Mouse (Mus musculus) embryonic facial prominence, embryonic 11.5 days (tissue): ENCODE measurements around the gene Wdr91. TPM values are rescaled to one million over a fixed set of nuclear protein-coding genes. Genes with fewer than 3 reads are reported as not detected.

ENCODE experiments used
- ATAC-seq: fragments of 200-750 bp; cut with Nextera tagmentation; replicated peaks from 2 replicates; pipeline ENCODE4 v1.8.0; 2017; ENCODE audit warnings: low read depth; ENCODE audit not compliant: insufficient number of reproducible peaks, low FRiP score, low TSS enrichment
- DNase-seq: peaks from one replicate; pipeline ENCODE4 v3.0.0-alpha.2; 2015; ENCODE audit warnings: low spot score
- H3K27ac ChIP-seq: fragments of 300-500 bp; sonication (generic); replicated peaks from 2 replicates; pipeline ENCODE4 v1.5.1; 2014; ENCODE audit warnings: mild to moderate bottlenecking, low read depth, low read length, control low read depth
- H3K27me3 ChIP-seq: fragments of 300-500 bp; sonication (generic); 2 replicates; pipeline ENCODE4 v1.6.1; 2014; ENCODE audit warnings: mild to moderate bottlenecking, low read length, moderate library complexity, mixed read lengths; ENCODE audit not compliant: control insufficient read depth, insufficient read depth
- H3K36me3 ChIP-seq: fragments of 300-500 bp; sonication (generic); replicated peaks from 2 replicates; pipeline ENCODE4 v1.6.1; 2014; ENCODE audit warnings: low read depth, mild to moderate bottlenecking, low read length, moderate library complexity, mixed read lengths; ENCODE audit not compliant: control insufficient read depth, insufficient read depth
- H3K4me1 ChIP-seq: fragments of 300-500 bp; sonication (generic); 2 replicates; pipeline ENCODE4 v1.6.1; 2014; ENCODE audit warnings: low read length, mixed read lengths; ENCODE audit not compliant: control insufficient read depth, insufficient read depth
- H3K4me2 ChIP-seq: fragments of 300-500 bp; sonication (generic); 2 replicates; pipeline ENCODE4 v1.6.1; 2014; ENCODE audit warnings: low read depth, mild to moderate bottlenecking, control low read depth, low read length, moderate library complexity
- H3K4me3 ChIP-seq: fragments of 300-500 bp; sonication (generic); 2 replicates; pipeline ENCODE4 v1.5.1; 2014; ENCODE audit warnings: low read depth, low read length, control low read depth
- H3K9ac ChIP-seq: fragments of 300-500 bp; sonication (generic); replicated peaks from 2 replicates; pipeline ENCODE4 v1.6.1; 2014; ENCODE audit warnings: mild to moderate bottlenecking, control low read depth, low read length
- H3K9me3 ChIP-seq: fragments of 300-500 bp; sonication (generic); replicated peaks from 2 replicates; pipeline ENCODE4 v1.6.1; 2016; ENCODE audit warnings: mild to moderate bottlenecking, low read length, inconsistent platforms, mixed read lengths; ENCODE audit not compliant: control insufficient read depth
- WGBS: fragments of 180-500 bp; shearing (Covaris S2); extraction: QIAGEN DNeasy Blood & Tissue Kit; methylation state at CpG from one replicate; pipeline ENCODE4 v1.1.7; 2014; 5-methylcytosine and 5-hydroxymethylcytosine counted together
- polyA plus RNA-seq: library from polyadenylated mRNA; unstranded; fragments of >200 nt; fragmentation: Nextera tagmentation; extraction: Ambion mirVana; gene quantifications from 2 replicates; pipeline ENCODE4 v1.2.1, GENCODE M21; 2014

Wdr91 gene
- polyA plus RNA-seq, result 11.9 and 12.6 TPM in 2 replicates

DNA sequence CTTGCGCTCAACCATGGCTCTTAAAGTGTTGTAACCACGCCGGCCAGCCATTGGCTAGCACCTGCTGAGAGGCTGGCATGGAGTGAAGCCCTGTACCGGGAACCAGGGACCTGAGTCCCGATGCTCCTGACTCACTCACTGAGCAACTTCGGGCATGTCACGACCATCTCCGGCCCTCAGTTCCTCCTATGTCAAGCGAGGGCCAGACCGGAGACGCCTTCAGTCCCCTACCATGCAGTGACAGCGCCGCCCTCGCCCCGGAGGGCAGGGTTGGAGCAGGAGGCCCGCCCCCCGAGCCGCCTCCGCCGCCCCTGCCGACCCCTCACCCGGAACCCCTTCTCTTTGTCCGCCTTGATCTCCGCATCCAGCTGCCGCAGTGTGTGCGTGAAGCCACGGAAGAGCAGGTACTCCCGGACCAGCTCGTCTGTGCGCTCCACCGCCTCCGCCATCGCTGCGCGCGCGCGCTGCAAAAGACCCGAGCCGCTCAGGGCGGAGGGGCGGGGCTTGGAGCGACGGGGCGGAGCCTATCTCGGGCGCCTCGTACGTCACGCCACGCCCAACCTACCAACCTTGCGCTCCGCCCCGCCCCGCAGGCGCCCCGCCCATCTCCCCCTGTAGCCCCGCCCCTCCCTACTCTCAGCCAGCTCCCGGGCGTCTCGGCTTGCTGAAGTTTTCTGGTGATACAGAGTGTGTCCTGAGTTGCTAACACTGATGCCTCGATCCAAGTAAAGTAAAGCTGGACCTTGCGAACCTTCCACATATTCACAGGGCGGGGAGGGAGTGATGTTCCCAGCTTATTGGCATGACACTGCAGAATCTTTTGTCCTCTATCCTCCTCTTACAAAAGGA is at the start of gene Wdr91:
TSS of gene Wdr91 (minus strand) at position 506 of the 849 bp plus-strand sequence.
- 0 out of 2 replicates have a peak within 1 kb of the TSS, but pooled peaks have one; percentile 49 for H3K27ac ChIP-seq
- WGBS, result under 1% methylated on average over 64 of the region's 64 CpGs
- H3K4me1 ChIP-seq, result no peaks in the 10 kb centered on the region; the same call in 1 of the 2 replicates
- ATAC-seq (peak; percentile 91), DNase-seq (peak; percentile 95)
- H3K27me3 ChIP-seq, result no peaks in the 10 kb centered on the region
- peak within 1 kb of the TSS; percentile 76 for H3K4me3 ChIP-seq
- H3K9me3 ChIP-seq, result no peaks in the 10 kb centered on the region
- peak within 1 kb of the TSS; percentile 63 for H3K4me2 ChIP-seq
- 0 out of 2 replicates have a peak, but pooled peaks cover 2% of the 10 kb centered on the region for H3K36me3 ChIP-seq
- H3K9ac ChIP-seq, result peak within 1 kb of the TSS; percentile 66

DNA sequence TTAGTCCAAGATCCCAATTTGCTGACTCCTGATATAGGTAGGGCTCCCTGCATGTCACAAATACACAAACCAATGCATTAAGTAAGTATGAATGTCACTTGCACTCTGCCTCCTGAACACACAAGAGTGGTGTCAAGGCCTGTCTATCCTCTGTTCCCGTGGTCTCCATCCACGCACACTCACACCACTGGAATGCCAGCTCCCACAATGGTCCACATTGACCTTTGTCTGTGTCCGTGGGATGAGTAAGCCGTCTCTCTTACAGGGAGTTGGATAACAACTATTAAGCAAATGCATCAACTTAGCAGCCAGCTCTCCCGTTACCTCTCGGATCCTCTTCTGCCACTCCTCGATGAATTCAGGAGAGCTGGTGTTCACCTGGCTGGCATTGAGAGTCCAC is 48.5 kb upstream of the Wdr91 start:
- DNase-seq, result no peak
- WGBS, result 90% methylated on average over 7 of the region's 7 CpGs

DNA sequence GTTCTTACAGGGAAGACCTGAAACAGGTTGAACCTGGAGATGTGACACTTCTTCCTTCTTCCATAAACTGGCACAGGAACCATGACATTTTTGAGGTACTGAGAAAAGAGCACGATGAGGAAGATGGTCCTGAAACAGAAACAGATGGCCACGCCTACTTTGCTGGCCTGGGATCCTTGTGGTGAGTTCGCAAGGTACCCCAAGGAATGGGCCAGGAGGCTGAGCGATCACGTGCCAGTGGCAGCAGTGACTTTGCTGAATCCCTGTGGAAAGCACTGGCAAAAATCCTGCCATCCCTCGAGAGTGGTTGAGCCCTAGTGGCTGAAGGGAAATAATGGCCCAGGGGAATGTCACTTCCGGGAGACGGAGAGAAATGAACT is 45.2 kb upstream of the Wdr91 start:
- DNase-seq, result no peak
- WGBS, result 40% methylated on average over 8 of the region's 8 CpGs

More for the DNA sequence above, 48.5 kb upstream of the Wdr91 start:
- Histone ChIP-seq H3K36me3 (no peaks in the 10 kb centered on the region), H3K27ac (no peak overlapping the region), H3K4me1 (0 out of 2 replicates have a peak, but pooled peaks cover 2% of the 10 kb centered on the region), H3K27me3 (no peaks in the 10 kb centered on the region), H3K4me2 (no peak overlapping the region), H3K9me3 (no peaks in the 10 kb centered on the region), H3K4me3 (no peak overlapping the region), H3K9ac (no peak overlapping the region)
- no peak for ATAC-seq

DNA sequence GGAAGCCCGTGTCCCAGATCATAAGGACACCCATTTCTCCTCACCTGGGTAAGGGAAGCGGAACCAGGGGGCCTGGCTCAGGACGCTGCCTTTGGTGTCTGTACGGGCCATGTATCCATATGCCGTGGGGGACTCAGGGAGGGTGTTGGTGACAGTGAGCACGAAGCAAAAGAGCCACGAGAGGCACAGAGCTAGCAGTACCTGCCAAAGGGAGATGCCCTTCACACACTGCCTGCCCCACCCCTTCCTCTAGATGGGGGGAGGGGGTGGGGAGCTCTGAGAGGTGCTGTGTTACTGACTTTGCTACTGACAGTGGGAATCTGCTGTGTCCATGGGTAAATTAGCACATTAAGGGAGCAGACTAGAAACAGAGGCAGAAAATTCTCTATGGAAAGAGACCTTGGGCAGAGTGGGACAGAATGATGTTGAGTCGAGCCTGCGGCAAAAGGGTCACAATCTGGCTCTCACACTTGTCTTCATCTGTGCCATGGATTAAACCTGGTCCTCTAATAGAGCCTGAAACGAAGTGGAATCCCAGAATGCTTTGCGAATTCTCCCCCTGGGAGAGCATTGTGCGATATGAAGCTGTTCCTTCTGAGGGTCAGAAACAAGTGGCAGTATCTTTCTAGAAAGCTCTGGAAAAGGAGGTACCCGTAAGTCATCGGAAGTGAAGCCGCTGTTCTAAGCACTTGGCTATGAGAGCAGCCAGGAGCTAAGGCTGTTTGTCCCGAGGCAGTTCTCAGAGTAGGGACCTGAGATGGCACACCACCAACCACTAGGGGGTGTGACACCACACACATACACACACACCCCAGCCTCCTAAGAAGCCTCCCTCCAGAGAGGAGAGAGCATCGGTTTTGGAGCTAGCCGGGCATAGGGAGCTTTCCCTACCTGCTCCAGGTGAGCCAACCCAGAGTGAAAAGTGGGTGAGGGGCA is 44.5 kb upstream of the Wdr91 start:
- 54% methylated on average over 18 of the region's 18 CpGs for WGBS
- no peaks in the 10 kb centered on the region for H3K27me3 ChIP-seq
- H3K4me2 ChIP-seq, result no peak overlapping the region; the same call in 1 of the 2 replicates
- H3K4me1 ChIP-seq, result 0 out of 2 replicates have a peak, but pooled peaks cover 2% of the 10 kb centered on the region
- ATAC-seq (no peak; the same call in 1 of the 2 replicates), DNase-seq (peak; percentile 65)
- H3K9ac ChIP-seq, result no peak overlapping the region
- no peaks in the 10 kb centered on the region for H3K36me3 ChIP-seq
- no peak overlapping the region for H3K4me3 ChIP-seq
- H3K27ac ChIP-seq, result no peak overlapping the region
- H3K9me3 ChIP-seq, result no peaks in the 10 kb centered on the region

More for the DNA sequence above, 45.2 kb upstream of the Wdr91 start:
- H3K4me3 ChIP-seq, result no peak overlapping the region
- H3K4me2 ChIP-seq, result 0 out of 2 replicates have a peak overlapping the region, but pooled peaks have one; percentile 5
- no peak overlapping the region for H3K27ac ChIP-seq
- no peak overlapping the region for H3K9ac ChIP-seq
- no peak for ATAC-seq
- 0 out of 2 replicates have a peak, but pooled peaks cover 2% of the 10 kb centered on the region for H3K4me1 ChIP-seq
- no peaks in the 10 kb centered on the region for H3K9me3 ChIP-seq
- H3K27me3 ChIP-seq, result no peaks in the 10 kb centered on the region
- no peaks in the 10 kb centered on the region for H3K36me3 ChIP-seq

DNA sequence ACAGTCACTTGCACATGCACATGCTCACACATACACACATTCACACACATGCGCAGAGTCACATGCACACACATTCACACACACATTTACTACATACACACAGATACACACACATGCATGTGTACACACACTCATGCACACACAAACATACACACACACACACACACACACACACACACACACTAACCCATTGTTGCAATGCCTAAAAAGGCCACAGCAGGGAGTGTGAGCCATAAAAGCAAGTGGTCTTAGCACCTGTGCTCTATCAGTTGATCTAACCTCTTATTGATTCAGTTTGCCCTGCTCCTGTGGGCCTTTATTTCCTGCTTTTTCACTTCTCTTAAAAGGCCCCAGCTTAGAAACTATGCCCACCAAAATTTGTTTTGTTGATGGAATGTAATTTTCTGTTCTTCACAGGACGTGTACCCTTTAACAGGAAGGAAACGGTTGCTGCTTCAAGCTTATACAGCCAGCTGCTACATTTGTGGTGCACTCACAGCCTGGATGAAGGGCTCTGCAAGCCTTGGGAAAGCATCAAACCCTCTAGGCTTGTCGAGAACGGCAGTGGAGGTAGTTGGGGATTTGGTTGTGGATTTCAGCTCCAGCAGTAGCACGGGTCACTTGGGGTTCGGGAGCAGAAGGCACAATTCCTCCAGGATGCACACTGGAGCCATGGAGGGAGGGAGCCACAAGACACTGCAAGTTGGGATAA is 41.4 kb upstream of the Wdr91 start:
- Histone ChIP-seq H3K4me2 (no peak overlapping the region), H3K27me3 (no peaks in the 10 kb centered on the region), H3K4me1 (0 out of 2 replicates have a peak, but pooled peaks cover 2% of the 10 kb centered on the region), H3K4me3 (no peak overlapping the region), H3K9me3 (no peaks in the 10 kb centered on the region), H3K9ac (no peak overlapping the region), H3K27ac (no peak overlapping the region), H3K36me3 (no peaks in the 10 kb centered on the region)
- DNase-seq (no peak), ATAC-seq (no peak)
- WGBS, result 67% methylated on average over 7 of the region's 7 CpGs

DNA sequence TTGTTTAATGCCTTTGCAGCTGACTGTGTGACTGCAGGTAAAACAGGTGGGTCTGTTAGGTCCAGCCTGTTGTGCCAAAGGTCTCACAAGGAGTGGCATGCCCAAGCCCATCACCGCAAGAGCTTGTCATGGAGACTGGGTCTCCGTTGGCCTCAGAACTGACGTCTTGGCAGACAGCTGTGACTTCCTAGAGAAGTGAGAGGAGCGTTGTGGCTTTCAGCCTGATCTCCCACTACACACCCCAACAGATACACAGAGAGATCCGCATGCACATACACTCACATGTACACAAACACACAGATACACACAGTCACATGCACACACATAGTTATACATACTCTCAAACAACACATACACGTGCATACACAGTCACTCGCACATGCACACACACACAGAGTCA is 40.8 kb upstream of the Wdr91 start:
- H3K9me3 ChIP-seq, result no peaks in the 10 kb centered on the region
- no peak overlapping the region for H3K9ac ChIP-seq
- H3K27ac ChIP-seq, result no peak overlapping the region
- ATAC-seq (no peak), DNase-seq (no peak)
- H3K4me2 ChIP-seq, result no peak overlapping the region
- WGBS, result 91% methylated on average over 7 of the region's 7 CpGs
- H3K4me3 ChIP-seq, result no peak overlapping the region
- H3K4me1 ChIP-seq, result 0 out of 2 replicates have a peak, but pooled peaks cover 2% of the 10 kb centered on the region
- no peaks in the 10 kb centered on the region for H3K27me3 ChIP-seq
- H3K36me3 ChIP-seq, result no peaks in the 10 kb centered on the region

DNA sequence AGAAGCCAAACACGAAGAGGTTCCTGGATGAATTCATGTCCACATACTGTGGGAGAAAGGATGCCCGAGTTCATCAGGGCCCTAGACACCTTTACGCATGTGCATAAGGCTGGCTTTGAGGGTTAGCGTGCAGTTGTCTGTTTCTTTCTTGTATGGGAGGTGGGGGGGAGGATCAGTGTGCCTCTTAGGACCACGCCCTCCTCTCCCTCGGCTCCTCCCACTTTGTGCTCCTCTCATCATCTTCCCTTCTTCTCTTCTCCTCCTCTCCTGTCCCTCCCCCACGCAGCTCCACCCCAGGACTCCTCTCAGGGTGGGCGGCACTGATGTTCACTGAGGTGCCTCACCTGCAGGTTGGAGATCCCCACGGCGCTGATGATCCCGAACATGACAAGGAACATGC is 37.8 kb upstream of the Wdr91 start:
- 22% methylated on average over 11 of the region's 11 CpGs for WGBS
- peak overlapping the region; percentile 30 for H3K4me2 ChIP-seq
- no peak overlapping the region for H3K27ac ChIP-seq
- ATAC-seq (no peak), DNase-seq (no peak)
- H3K4me1 ChIP-seq, result no peaks in the 10 kb centered on the region; the same call in 1 of the 2 replicates
- H3K27me3 ChIP-seq, result no peaks in the 10 kb centered on the region
- H3K4me3 ChIP-seq, result peak overlapping the region; percentile 18; the same call in 1 of the 2 replicates
- 0 out of 2 replicates have a peak overlapping the region, but pooled peaks have one; percentile 13 for H3K9ac ChIP-seq
- no peaks in the 10 kb centered on the region for H3K9me3 ChIP-seq
- no peaks in the 10 kb centered on the region for H3K36me3 ChIP-seq
